Mouse (Mus musculus) retina, postnatal 7 days (tissue): ENCODE data around the gene Thsd1.

Experiments
- DNase-seq: peaks from one replicate; pipeline ENCODE4 v3.0.0-alpha.2; 2012; ENCODE audit warnings: low read depth, low spot score

Thsd1 gene

GRCm38 (mm10) chr8:22227061-22227877, at the start of gene Thsd1:
TSS of gene Thsd1 (plus strand) at chr8:22227313.
- peak; percentile 9 for DNase-seq

GRCm38 (mm10) chr8:22184884-22185283, 42.2 kb upstream of the Thsd1 start:
- no peak for DNase-seq

DNA sequence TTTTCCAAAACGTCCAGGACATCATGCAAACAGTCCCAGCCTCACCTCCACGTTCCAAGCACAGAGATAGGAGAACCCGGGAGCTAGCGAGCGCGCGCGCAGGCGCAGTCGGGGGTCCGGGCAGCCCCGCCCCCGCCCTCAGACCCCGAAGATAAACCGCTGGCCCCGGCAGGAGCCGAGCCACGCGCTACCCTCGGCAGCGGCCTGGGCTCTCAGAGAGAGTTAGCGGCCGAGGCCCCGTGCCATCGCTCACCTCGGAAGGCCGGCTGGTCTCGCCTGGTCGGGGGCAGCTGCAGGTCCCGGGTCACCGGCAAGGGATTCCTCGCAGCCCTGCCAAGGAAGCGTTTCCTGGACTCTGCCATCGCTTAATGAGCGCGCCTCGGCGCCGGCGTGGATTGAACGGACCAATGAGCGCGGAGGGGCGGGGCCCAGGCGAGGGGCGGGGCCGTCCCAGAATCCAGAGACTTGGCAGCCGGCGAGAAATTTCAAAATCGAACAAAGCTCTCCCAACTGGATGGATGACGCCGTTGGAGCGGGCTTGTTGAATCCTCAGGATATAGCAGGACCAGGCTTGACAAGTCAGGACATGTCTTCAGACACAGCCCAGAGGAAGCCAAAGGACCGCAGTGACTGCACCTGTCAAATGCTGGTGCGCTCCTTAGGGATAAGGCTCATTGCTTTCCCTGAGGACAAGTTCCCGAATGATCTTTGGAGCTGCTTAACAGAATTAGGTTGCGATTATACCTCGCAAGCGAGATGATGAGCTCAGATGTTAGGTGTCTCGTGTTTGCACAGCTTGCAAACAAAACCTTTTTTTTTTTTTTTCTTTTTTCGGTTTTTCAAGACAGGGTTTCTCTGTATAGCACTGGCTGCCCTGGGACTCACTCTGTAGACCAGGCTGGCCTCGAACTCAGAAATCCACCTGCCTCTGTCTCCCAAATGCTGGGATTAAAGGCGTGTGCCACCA, 41.4 kb upstream of the Thsd1 start, which contains the start of gene Ckap2:
TSS of gene Ckap2 (minus strand) at position 389 of the 967 bp plus-strand sequence.
- DNase-seq: peak; percentile 85

- DNase-seq: peak; percentile 83
Measured at GRCm38 (mm10) chr8:22192660-22193431, 34.3 kb upstream of the Thsd1 start, which contains the start of gene Vps36. TSS of gene Vps36 (plus strand) at chr8:22192809.

DNA sequence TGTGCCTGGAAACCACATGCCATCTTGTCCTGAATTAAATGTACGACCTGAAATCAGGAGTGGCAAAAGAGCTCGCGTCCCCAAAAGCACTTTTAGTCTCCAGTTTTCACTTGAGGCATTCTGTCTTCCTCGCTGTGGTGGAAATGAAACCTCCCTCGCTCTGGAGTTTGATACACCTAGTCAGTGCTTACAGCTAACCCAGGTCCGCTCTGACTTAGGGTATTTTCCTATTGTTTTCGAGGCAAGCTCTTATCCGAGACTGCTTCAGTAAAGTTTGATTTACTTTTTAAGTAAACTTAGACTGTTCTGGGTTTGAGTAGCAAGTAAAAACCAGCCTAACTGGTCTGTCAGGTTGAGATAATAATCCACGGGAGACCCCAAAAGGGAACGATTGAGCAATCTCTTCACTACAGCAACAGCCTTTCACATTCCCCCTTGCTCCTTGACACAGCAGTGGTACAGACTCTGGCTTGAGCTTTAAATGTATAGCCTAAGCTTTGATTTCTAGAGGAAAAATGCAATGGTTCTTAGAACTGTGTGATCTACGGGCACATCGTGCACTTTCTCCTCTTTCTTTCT, 33.6 kb upstream of the Thsd1 start:
- no peak for DNase-seq

DNA sequence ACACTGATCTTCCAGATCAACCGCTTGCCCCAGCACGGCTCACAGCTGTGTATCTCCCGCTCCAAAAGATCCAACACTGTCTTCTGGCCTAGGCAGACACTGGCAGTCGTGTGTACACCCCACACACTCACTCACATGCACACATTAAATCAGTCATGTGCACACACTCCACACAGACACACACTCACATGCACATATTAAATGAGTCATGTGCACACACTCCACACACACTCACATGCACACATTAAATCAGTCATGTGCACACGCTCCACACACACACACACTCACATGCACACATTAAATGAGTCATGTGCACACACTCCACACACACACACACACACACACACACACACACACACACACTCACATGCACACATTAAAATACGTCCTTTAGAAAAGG, 29.2 kb upstream of the Thsd1 start:
- DNase-seq: no peak

- no peak for DNase-seq
Measured at GRCm38 (mm10) chr8:22199481-22199880, 27.6 kb upstream of the Thsd1 start.

GRCm38 (mm10) chr8:22207535-22207934, 19.6 kb upstream of the Thsd1 start:
- DNase-seq: no peak

- no peak for DNase-seq
Measured at GRCm38 (mm10) chr8:22209012-22209411, 18.1 kb upstream of the Thsd1 start.

GRCm38 (mm10) chr8:22214826-22215225, 12.3 kb upstream of the Thsd1 start:
- no peak for DNase-seq

DNA sequence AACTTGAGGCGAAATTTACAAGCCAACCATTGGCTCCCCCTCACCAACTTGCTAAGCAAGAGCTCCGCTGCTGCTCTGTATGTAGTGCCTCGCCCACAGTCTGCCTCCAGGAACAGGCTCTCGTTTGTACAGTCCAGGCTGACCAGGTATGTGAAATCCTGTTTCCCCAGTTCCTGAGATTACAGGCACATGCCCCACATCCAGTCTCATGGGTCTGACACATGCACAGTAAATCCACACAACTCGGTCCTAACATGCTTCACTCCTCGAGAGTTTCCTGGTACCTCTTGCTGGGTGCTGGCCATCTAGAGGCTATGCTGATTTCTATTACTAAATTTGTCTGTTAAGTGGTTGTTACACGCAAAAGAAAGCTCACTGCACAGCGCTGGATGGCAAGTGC, 752 bp upstream of the Thsd1 start:
- no peak for DNase-seq

- DNase-seq: no peak
Measured at GRCm38 (mm10) chr8:22228621-22229020, 1.5 kb downstream of the Thsd1 start.

DNA sequence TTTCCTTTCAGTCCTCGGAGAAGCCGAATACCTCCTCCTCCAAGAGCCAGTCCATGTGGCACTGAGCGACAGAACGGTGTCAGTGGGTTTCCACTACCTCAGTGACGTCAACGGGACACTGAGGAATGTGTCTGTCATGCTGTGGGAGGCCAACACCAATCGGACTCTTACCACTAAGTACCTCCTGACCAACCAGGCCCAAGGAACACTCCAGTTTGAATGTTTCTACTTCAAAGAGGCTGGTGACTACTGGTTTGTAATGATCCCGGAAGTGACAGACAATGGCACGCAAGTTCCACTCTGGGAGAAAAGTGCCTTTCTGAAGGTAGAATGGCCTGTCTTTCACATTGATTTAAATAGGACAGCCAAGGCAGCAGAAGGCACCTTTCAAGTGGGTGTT, 15.9 kb downstream of the Thsd1 start:
- no peak for DNase-seq

DNA sequence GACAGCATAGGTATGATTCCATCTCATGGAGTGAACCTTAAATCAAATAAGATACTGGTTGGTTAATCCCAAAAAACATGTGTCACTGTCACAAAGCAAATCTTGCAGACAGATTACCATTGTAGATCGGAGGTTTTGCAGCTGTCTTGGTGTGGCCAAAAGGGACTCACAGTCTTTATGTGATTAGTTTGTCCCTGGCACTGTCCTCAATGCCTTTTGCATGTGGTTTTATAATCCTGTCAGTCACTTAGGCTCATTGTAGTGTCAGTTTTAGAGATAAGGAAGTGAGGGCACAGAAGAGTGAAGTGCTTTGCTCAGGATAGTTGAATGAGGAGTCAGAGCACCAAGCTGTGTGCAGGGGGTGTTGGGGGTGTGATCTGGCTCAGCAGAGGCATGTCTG, 18.6 kb downstream of the Thsd1 start:
- no peak for DNase-seq

GRCm38 (mm10) chr8:22247956-22248355, 20.8 kb downstream of the Thsd1 start:
- no peak for DNase-seq

DNA sequence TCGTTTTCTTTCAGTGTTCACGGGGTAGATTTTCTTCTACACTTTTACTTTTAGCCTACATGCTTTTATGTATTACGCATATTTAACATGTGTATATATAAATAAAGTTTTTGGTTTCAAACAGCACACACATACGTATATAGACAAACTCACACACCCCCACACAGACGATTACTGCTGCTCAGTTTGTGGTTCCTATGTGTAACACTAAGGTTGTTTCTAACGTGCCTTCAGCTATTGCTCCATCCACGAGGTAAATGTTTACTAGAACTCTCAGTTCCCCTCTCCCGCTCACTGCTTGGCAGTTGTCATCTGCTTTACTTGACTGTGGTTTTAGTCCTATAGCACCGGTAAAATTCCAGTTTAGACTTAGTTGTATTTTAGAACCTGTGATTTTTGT, 22.0 kb downstream of the Thsd1 start:
- DNase-seq: no peak

GRCm38 (mm10) chr8:22258946-22259450, 31.9 kb downstream of the Thsd1 start:
- DNase-seq: no peak

DNA sequence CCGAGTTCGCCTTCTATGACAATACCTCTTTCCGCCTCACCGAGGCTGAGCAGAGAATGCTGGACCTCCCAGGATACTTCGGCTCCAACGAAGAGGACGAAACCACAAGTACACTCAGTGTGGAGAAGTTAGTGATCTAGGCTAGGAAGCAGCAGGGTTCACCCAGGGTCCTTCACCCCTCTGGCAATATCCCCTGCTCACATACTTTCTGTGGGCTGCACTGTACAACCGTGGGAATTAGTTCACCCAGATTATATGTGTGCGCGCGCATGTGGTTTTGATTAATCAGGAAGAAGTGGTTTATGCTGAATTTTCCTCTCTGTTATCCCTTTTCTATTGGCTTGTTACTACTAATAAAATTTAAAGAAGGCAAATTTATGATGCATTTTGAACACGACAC, 32.4 kb downstream of the Thsd1 start:
- DNase-seq: no peak

DNA sequence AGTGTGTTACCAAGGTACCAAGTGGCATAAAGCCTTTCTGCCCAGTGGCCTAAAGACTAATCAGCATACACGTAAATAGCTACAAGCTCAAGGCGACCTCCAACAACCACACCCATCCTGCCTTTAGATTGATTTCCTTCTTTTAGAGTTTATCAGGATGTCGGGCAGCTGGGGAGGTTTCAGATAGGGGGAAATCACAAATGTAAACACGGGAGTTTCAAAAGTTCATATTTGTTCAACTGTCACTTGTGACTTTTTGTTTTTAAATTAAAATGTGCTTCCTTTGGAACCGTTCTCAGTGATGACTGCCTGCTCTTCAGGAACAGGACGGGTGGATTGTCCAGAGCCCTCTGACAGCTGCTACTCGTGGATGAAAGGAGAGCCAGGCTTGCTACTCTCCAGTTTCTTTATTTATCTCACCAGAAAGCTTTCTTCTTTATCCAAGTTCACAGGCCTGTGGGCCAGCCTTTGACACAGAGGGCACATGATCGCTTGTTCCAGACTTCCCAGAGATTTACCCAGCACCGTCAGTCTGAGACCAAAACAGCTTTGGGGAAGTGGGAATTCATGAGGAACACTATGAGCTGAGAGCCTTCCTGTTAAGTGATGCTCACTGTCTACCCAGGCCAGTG, 33.1 kb downstream of the Thsd1 start:
- DNase-seq: no peak

GRCm38 (mm10) chr8:22262267-22262666, 35.2 kb downstream of the Thsd1 start:
- DNase-seq: no peak

- no peak for DNase-seq
Measured at GRCm38 (mm10) chr8:22264292-22264691, 37.2 kb downstream of the Thsd1 start.
